Mouse (Mus musculus): ENCODE measurements around the gene Klhl21. TPM values are rescaled to one million over a fixed set of nuclear protein-coding genes. Genes with fewer than 3 reads are reported as not detected.

Klhl21 gene
- polyA plus RNA-seq, 1 experiment from 2014 or later: 12.0 TPM

DNA sequence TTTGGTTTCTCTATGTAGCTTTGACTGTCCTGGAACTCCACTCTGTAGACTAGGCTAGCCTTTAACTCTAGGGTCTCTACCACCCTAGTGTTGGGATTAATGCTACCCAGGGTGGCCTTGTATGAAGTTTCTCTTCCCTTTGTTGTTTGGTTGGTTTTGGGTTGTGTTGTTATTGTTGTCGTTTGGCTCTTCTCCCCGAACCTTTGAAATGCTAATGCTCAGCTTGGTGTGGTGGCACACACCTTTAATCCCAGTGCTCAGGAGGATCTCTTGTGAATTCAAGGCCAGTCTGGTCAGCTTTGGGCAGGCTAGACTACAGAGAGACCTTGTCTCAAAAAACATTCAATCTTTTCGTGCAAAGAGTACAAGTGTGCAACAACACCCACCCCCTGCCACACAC lies 34.6 kb downstream of the Klhl21 start:
- Histone ChIP-seq H3K9me3 (replicated peaks) (no peaks in the 10 kb centered on the region), H3K9ac (no peak overlapping the region), H3K36me3 (peaks cover 73% of the 10 kb centered on the region), H3K4me3 (no peak overlapping the region), H3K27ac (no peak overlapping the region), H3K4me1 (peaks cover 33% of the 10 kb centered on the region), H3K27me3 (replicated peaks) (no peaks in the 10 kb centered on the region), H3K4me2 (no peak overlapping the region)
- ATAC-seq: no peak
- WGBS (ENCODE audit: insufficient replicate concordance): 88% methylated on average over 3 of the region's 3 CpGs

DNA sequence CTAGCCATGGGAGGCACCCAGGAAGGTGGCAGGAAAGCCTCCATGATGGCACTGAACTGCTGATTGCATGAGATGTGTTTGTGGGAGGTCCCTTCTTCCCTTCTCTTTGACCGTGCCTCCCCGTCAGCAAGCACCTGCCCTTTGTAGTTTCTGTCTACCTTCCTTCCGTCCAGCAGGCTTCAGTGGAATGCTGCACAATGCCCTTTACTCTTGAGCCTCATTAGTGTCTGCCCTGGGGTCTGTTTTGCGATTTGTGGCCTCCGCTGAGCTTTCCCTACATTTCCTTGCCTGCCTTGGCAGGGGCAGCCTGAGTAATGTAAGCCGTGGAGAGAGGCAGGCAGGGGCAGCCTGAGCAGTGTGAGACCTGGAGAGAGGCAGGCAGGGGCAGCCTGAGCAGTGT lies 36.0 kb downstream of the Klhl21 start:
- peaks cover 86% of the 10 kb centered on the region for H3K36me3 ChIP-seq
- no peaks in the 10 kb centered on the region for H3K9me3 ChIP-seq (replicated peaks)
- peaks cover 24% of the 10 kb centered on the region for H3K4me1 ChIP-seq
- H3K27me3 ChIP-seq (replicated peaks): no peaks in the 10 kb centered on the region
- no peak overlapping the region for H3K27ac ChIP-seq
- no peak for ATAC-seq
- H3K4me3 ChIP-seq: no peak overlapping the region
- WGBS (ENCODE audit: insufficient replicate concordance): 83% methylated on average over 6 of the region's 6 CpGs
- H3K4me2 ChIP-seq: no peak overlapping the region
- no peak overlapping the region for H3K9ac ChIP-seq

DNA sequence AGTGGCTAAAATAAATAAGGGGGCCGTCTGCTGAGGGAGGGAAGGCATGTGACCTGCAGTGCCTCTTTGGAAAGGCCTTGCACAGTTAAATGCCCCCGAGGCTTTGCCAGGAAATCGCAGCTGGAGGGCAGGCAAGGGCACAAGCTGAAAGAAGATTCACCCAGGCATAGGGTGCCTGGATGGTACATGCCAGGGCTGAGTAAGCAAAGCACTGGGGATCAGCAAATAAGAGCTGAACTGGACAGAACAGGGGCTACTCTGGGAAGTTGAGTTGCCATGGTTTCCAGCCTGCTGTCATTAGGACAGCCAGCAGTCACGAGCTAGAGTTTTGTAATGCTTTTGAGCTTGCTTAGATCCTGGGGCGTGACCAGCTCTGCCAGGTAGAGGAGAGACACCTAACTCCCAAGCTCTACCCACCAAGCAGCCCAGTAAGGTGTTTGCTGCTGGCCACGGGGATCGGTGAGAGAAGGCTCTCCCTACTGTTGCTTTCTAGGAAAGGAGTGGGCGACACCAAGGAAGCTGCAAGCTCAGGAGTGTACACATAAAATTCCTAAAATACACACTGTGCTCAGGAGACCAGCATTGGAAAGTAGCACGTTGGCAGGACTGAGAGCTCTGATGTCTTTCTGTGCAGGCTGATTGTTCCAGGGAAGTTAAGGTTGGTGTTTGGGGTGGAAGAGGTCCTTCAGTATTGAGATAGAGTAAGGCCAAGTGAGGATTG lies 53.9 kb downstream of the Klhl21 start:
- H3K4me2 ChIP-seq: no peak overlapping the region
- peak; percentile 39; the same call in 1 of the 2 replicates for ATAC-seq
- H3K4me3 ChIP-seq: no peak overlapping the region
- peaks cover 40% of the 10 kb centered on the region for H3K36me3 ChIP-seq
- H3K4me1 ChIP-seq: 0 out of 2 replicates have a peak, but pooled peaks cover 8% of the 10 kb centered on the region
- no peak overlapping the region for H3K9ac ChIP-seq
- 65% methylated on average over 9 of the region's 9 CpGs for WGBS (ENCODE audit: insufficient replicate concordance)
- H3K27ac ChIP-seq: peak overlapping the region; percentile 18; the same call in 1 of the 2 replicates
- no peaks in the 10 kb centered on the region for H3K9me3 ChIP-seq (replicated peaks)
- no peaks in the 10 kb centered on the region for H3K27me3 ChIP-seq (replicated peaks)

DNA sequence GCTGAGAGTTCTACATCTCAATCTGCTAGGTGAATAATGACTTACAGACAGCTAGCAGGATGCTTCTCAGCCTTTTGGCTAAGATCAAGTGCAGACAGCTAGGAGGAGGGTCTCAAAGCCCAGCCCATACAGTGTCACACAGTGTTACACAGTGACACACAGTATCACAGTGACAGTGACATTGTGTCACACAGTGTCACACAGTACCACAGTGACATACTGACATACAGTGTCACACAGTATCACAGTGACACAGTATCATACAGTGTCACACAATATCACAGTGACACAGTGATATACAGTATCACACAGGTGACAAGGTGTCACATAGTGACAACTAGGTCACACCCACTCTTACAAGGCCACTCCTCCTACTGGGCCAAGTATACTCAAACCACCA lies 58.7 kb downstream of the Klhl21 start:
- no peak overlapping the region for H3K27ac ChIP-seq
- no peak overlapping the region for H3K4me3 ChIP-seq
- ATAC-seq: peak; percentile 22; the same call in 1 of the 2 replicates
- H3K36me3 ChIP-seq: peaks cover 3% of the 10 kb centered on the region; the same call in 1 of the 2 replicates
- H3K9ac ChIP-seq: no peak overlapping the region
- peaks cover 2% of the 10 kb centered on the region for H3K27me3 ChIP-seq (replicated peaks)
- H3K4me1 ChIP-seq: peaks cover 17% of the 10 kb centered on the region
- no peak overlapping the region for H3K4me2 ChIP-seq
- H3K9me3 ChIP-seq (replicated peaks): no peaks in the 10 kb centered on the region

Other genes starting within 250 kb of the Klhl21 start
- 49.6 and 59.1 TPM in 2 replicates for gene Camta1, start 146.9 kb upstream of the Klhl21 start, polyA plus RNA-seq (2016; fragmentation: Nextera tagmentation; extraction: Ambion mirVana)
- gene Dnajc11, start 75.1 kb upstream of the Klhl21 start, polyA plus RNA-seq (2016; fragmentation: Nextera tagmentation; extraction: Ambion mirVana): 74.4 and 85.1 TPM in 2 replicates
- gene Thap3, start 19.8 kb upstream of the Klhl21 start, polyA plus RNA-seq (2016; fragmentation: Nextera tagmentation; extraction: Ambion mirVana): 10.0 and 10.3 TPM in 2 replicates
- gene Phf13, start 12.5 kb upstream of the Klhl21 start, polyA plus RNA-seq (2016; fragmentation: Nextera tagmentation; extraction: Ambion mirVana): 10.4 and 11.2 TPM in 2 replicates
- 11.4 and 12.2 TPM in 2 replicates for gene Zbtb48, start 18.9 kb downstream of the Klhl21 start, polyA plus RNA-seq (2016; fragmentation: Nextera tagmentation; extraction: Ambion mirVana)
- gene Tas1r1, start 29.8 kb downstream of the Klhl21 start, polyA plus RNA-seq (2016; fragmentation: Nextera tagmentation; extraction: Ambion mirVana): 0.12 and 0.19 TPM in 2 replicates
- gene Nol9, start 30.5 kb downstream of the Klhl21 start, polyA plus RNA-seq (2016; fragmentation: Nextera tagmentation; extraction: Ambion mirVana): 42.3 and 44.0 TPM in 2 replicates
- 7.7 and 8.4 TPM in 2 replicates for gene Plekhg5, start 63.7 kb downstream of the Klhl21 start, polyA plus RNA-seq (2016; fragmentation: Nextera tagmentation; extraction: Ambion mirVana)
- 0.74 and 0.87 TPM in 2 replicates for gene Tnfrsf25, start 107.1 kb downstream of the Klhl21 start, polyA plus RNA-seq (2016; fragmentation: Nextera tagmentation; extraction: Ambion mirVana)
- gene Espn, start 143.6 kb downstream of the Klhl21 start, polyA plus RNA-seq (2016; fragmentation: Nextera tagmentation; extraction: Ambion mirVana): 2.6 and 2.9 TPM in 2 replicates
- gene Hes2, start 150.1 kb downstream of the Klhl21 start, polyA plus RNA-seq (2016; fragmentation: Nextera tagmentation; extraction: Ambion mirVana): 0.05 TPM in 1 of 2 replicates, not detected in the other
- 33.0 and 36.2 TPM in 2 replicates for gene Acot7, start 169.3 kb downstream of the Klhl21 start, polyA plus RNA-seq (2016; fragmentation: Nextera tagmentation; extraction: Ambion mirVana)

Measured in liver, embryonic 12.5 days (tissue).